Mouse (Mus musculus): Measurements from ENCODE around the gene Herc4. TPM values are rescaled to one million over a fixed set of nuclear protein-coding genes. Genes with fewer than 3 reads are reported as not detected.

Herc4 gene
- total RNA-seq (2021): 10 to 100 TPM; 17.5 to 20.6 TPM
- long read RNA-seq, experiment 1, partial matches to known transcripts: 6 of 12 reads
- long read RNA-seq, experiment 1, other reads (novel, unspliced or antisense): 1 of 12 reads
- long read RNA-seq, experiment 2, transcript Herc4-201 (25 exons, 3,898 nt): major isoform, 7 of 9 reads
- long read RNA-seq, experiment 2, partial matches to known transcripts: 1 of 9 reads
- long read RNA-seq, experiment 2, other reads (novel, unspliced or antisense): 0 of 9 reads

GRCm38 (mm10) chr10:63243493-63244054 is at the start of gene Herc4:
Gene Herc4 (plus strand): TSS chr10:63243810.
- DNase-seq: peak; percentile 97

- no peak for DNase-seq
Observed at GRCm38 (mm10) chr10:63199008-63199407, 44.6 kb upstream of the Herc4 start.

GRCm38 (mm10) chr10:63201534-63201933 is 42.1 kb upstream of the Herc4 start:
- no peak for DNase-seq

GRCm38 (mm10) chr10:63203002-63203401 is 40.6 kb upstream of the Herc4 start:
- DNase-seq: peak; percentile 21

- peak; percentile 71 for DNase-seq
Observed at GRCm38 (mm10) chr10:63203728-63204127, 39.9 kb upstream of the Herc4 start, which contains the start of gene Mypn. Gene Mypn (minus strand): TSS chr10:63203952.

- peak; percentile 46 for DNase-seq
Observed at GRCm38 (mm10) chr10:63208871-63209270, 34.7 kb upstream of the Herc4 start.

GRCm38 (mm10) chr10:63221081-63221783 is 22.4 kb upstream of the Herc4 start:
- no peak for DNase-seq

- peak; percentile 77 for DNase-seq
Observed at GRCm38 (mm10) chr10:63224341-63224740, 19.3 kb upstream of the Herc4 start.

- DNase-seq: no peak
Observed at GRCm38 (mm10) chr10:63230266-63230665, 13.3 kb upstream of the Herc4 start.

GRCm38 (mm10) chr10:63230854-63231253 is 12.8 kb upstream of the Herc4 start:
- peak; percentile 63 for DNase-seq

GRCm38 (mm10) chr10:63231630-63232029 is 12.0 kb upstream of the Herc4 start:
- DNase-seq: no peak

GRCm38 (mm10) chr10:63234133-63234532 is 9.5 kb upstream of the Herc4 start:
- DNase-seq: no peak

GRCm38 (mm10) chr10:63235889-63236288 is 7.7 kb upstream of the Herc4 start:
- no peak for DNase-seq

- DNase-seq: no peak
Observed at GRCm38 (mm10) chr10:63236663-63237062, 6.9 kb upstream of the Herc4 start.

- DNase-seq: no peak
Observed at GRCm38 (mm10) chr10:63237206-63237605, 6.4 kb upstream of the Herc4 start.

GRCm38 (mm10) chr10:63238090-63238489 is 5.5 kb upstream of the Herc4 start:
- DNase-seq: no peak

GRCm38 (mm10) chr10:63239848-63240247 is 3.8 kb upstream of the Herc4 start:
- no peak for DNase-seq

- DNase-seq: no peak
Observed at GRCm38 (mm10) chr10:63240868-63241271, 2.7 kb upstream of the Herc4 start.

- no peak for DNase-seq
Observed at GRCm38 (mm10) chr10:63242798-63243435, 693 bp upstream of the Herc4 start.

GRCm38 (mm10) chr10:63244055-63244671 is 553 bp downstream of the Herc4 start:
- DNase-seq: no peak

- no peak for DNase-seq
Observed at GRCm38 (mm10) chr10:63244746-63245145, 1.1 kb downstream of the Herc4 start.

- DNase-seq: no peak
Observed at GRCm38 (mm10) chr10:63245846-63246245, 2.2 kb downstream of the Herc4 start.
